Mouse (Mus musculus) neural tube, embryonic 11.5 days (tissue): Measurements from ENCODE around the gene Eogt. TPM values are rescaled to one million over a fixed set of nuclear protein-coding genes. Genes with fewer than 3 reads are reported as not detected.

Experiments
- ATAC-seq: fragments of 200-750 bp; cut with Nextera tagmentation; 2 replicates; pipeline ENCODE4 v1.8.0; 2017; ENCODE audit warnings: moderate number of reproducible peaks, mild to moderate bottlenecking, moderate TSS enrichment, moderate library complexity; ENCODE audit not compliant: insufficient read depth, low FRiP score, low TSS enrichment
- DNase-seq: peaks from one replicate; pipeline ENCODE4 v3.0.0-alpha.2; 2015; ENCODE audit warnings: low spot score
- H3K27ac ChIP-seq: fragments of 300-500 bp; sonication (generic); 2 replicates; pipeline ENCODE4 v1.5.1; 2014; ENCODE audit warnings: low read depth, mild to moderate bottlenecking, low read length
- H3K27me3 ChIP-seq: fragments of 300-500 bp; sonication (generic); 2 replicates; pipeline ENCODE4 v1.6.1; 2014; ENCODE audit warnings: mild to moderate bottlenecking, low read length, mixed read lengths; ENCODE audit not compliant: control insufficient read depth, insufficient read depth
- H3K36me3 ChIP-seq: fragments of 300-500 bp; sonication (generic); 2 replicates; pipeline ENCODE4 v1.6.1; 2014; ENCODE audit warnings: mild to moderate bottlenecking, low read length, moderate library complexity, mixed read lengths; ENCODE audit not compliant: control insufficient read depth, insufficient read depth
- H3K4me1 ChIP-seq: fragments of 300-500 bp; sonication (generic); 2 replicates; pipeline ENCODE4 v1.6.1; 2014; ENCODE audit warnings: low read length, mixed read lengths; ENCODE audit not compliant: control insufficient read depth, insufficient read depth
- H3K4me2 ChIP-seq: fragments of 300-500 bp; sonication (generic); 2 replicates; pipeline ENCODE4 v1.6.1; 2014; ENCODE audit warnings: low read depth, mild to moderate bottlenecking, moderate library complexity
- H3K4me3 ChIP-seq: fragments of 300-500 bp; sonication (generic); 2 replicates; pipeline ENCODE4 v1.5.1; 2014; ENCODE audit warnings: low read depth, low read length
- H3K9ac ChIP-seq: fragments of 300-500 bp; sonication (generic); 2 replicates; pipeline ENCODE4 v1.6.1; 2014; ENCODE audit warnings: mild to moderate bottlenecking, low read length
- H3K9me3 ChIP-seq: fragments of 300-500 bp; sonication (generic); 2 replicates; pipeline ENCODE4 v1.6.1; 2016; ENCODE audit warnings: low read length; ENCODE audit not compliant: control insufficient read depth
- whole genome bisulfite sequencing: fragments of 180-500 bp; shearing (Covaris S2); extraction: QIAGEN DNeasy Blood & Tissue Kit; methylation state at CpG from one replicate; pipeline ENCODE4 v1.1.7; 2014; 5-methylcytosine and 5-hydroxymethylcytosine counted together
- polyA plus RNA-seq: library from polyadenylated mRNA; unstranded; fragments of >200 nt; fragmentation: Nextera tagmentation; extraction: Ambion mirVana; gene quantifications from 2 replicates; pipeline ENCODE4 v1.2.1, GENCODE M21; 2014

The Eogt gene
- polyA plus RNA-seq, 1 experiment from 2014 or later = 10.7 TPM

GRCm38 (mm10) chr6:97082336-97082735, 66.6 kb downstream of the Eogt start:
- no peaks in the 10 kb centered on the region for H3K9me3 ChIP-seq
- 87% methylated on average over 2 of the region's 2 CpGs for WGBS
- no peak for ATAC-seq
- no peaks in the 10 kb centered on the region for H3K27me3 ChIP-seq
- H3K36me3 ChIP-seq = no peaks in the 10 kb centered on the region
- no peak overlapping the region for H3K4me3 ChIP-seq
- DNase-seq = no peak
- H3K4me2 ChIP-seq = no peak overlapping the region
- no peaks in the 10 kb centered on the region for H3K4me1 ChIP-seq
- no peak overlapping the region for H3K9ac ChIP-seq
- no peak overlapping the region for H3K27ac ChIP-seq

GRCm38 (mm10) chr6:97080016-97080415, 69.0 kb downstream of the Eogt start:
- no peak for DNase-seq
- no peaks in the 10 kb centered on the region for H3K9me3 ChIP-seq
- no peak for ATAC-seq
- H3K4me3 ChIP-seq = no peak overlapping the region
- H3K4me2 ChIP-seq = no peak overlapping the region
- H3K9ac ChIP-seq = no peak overlapping the region
- WGBS = 52% methylated on average over 9 of the region's 9 CpGs
- H3K4me1 ChIP-seq = no peaks in the 10 kb centered on the region
- H3K36me3 ChIP-seq = no peaks in the 10 kb centered on the region
- no peaks in the 10 kb centered on the region for H3K27me3 ChIP-seq
- no peak overlapping the region for H3K27ac ChIP-seq

- DNase-seq (peak; percentile 76), ATAC-seq (peak; percentile 93)
- no peak within 1 kb of the TSS for H3K27ac ChIP-seq
- peak within 1 kb of the TSS; percentile 75 for H3K4me2 ChIP-seq
- WGBS = under 1% methylated on average over 30 of the region's 30 CpGs
- H3K4me3 ChIP-seq = peak within 1 kb of the TSS; percentile 37
- peak within 1 kb of the TSS; percentile 49 for H3K9ac ChIP-seq
- H3K4me1 ChIP-seq = peaks cover 3% of the 10 kb centered on the region; the same call in 1 of the 2 replicates
- H3K27me3 ChIP-seq = peaks cover 9% of the 10 kb centered on the region; the same call in 1 of the 2 replicates
- no peaks in the 10 kb centered on the region for H3K9me3 ChIP-seq
- H3K36me3 ChIP-seq = no peaks in the 10 kb centered on the region
These were observed 88.8 kb downstream of the Eogt start, which contains the start of gene Fam19a4 for GRCm38 (mm10) chr6:97060074-97060681. Fam19a4 (minus strand) TSS chr6:97060413.

Other genes with a start within 250 kb of the Eogt start
- gene Fam19a4, start 88.8 kb downstream of the Eogt start, polyA plus RNA-seq = 3.8 and 3.9 TPM in 2 replicates
- 30.1 and 30.5 TPM in 2 replicates for gene Tmf1, start 29.9 kb upstream of the Eogt start, polyA plus RNA-seq
- gene Uba3, start 56.5 kb upstream of the Eogt start, polyA plus RNA-seq = 104 and 106 TPM in 2 replicates
- gene Arl6ip5, start 61.5 kb upstream of the Eogt start, polyA plus RNA-seq = 53.0 and 54.0 TPM in 2 replicates
- gene Lmod3, start 103.6 kb upstream of the Eogt start, polyA plus RNA-seq = 1.5 and 2.4 TPM in 2 replicates